Comparison of ENCODE assay signal across 22 mouse cellular contexts in genomic region chr14:120393441-120393840, GRCm38 (mm10).
"Had no signal": no experiment of that assay in that cellular context is flagged by ENCODE, and none has a peak within 500 bp of the region (broad histone marks: within the 10 kb centered on the region; RNA-seq: fewer than 3 reads in every experiment).

No protein-coding gene starts in this region.

- H3K4me3 ChIP-seq: hindbrain, embryonic 13.5 days; hindbrain, embryonic 15.5 days; kidney, embryonic 15.5 days; limb, embryonic 13.5 days; limb, embryonic 15.5 days; liver, embryonic 12.5 days had no signal

- H3K4me2 ChIP-seq: heart, embryonic 11.5 days; hindbrain, embryonic 13.5 days; hindbrain, embryonic 15.5 days; kidney, embryonic 15.5 days; limb, embryonic 13.5 days; limb, embryonic 15.5 days; liver, embryonic 12.5 days had no signal

- ATAC-seq: forebrain, postnatal 0 days; hindbrain, postnatal 0 days; intestine, embryonic 16.5 days; liver, embryonic 12.5 days had no signal

- H3K36me3 ChIP-seq: hindbrain, embryonic 15.5 days had no signal

- DNase-seq: forebrain, postnatal 0 days; gastrocnemius, postnatal 14 days; gastrocnemius, postnatal 36 days; kidney, adult 11 months; kidney, adult 2 months; kidney, adult 9 months; kidney, postnatal 14 days; kidney, postnatal 36 days; layer of hippocampus, adult 9-11 months; layer of hippocampus, postnatal 36 days; left cerebral cortex, postnatal 4 days had no signal

- H3K27me3 ChIP-seq: hindbrain, embryonic 13.5 days; hindbrain, embryonic 15.5 days; kidney, embryonic 15.5 days; limb, embryonic 13.5 days; limb, embryonic 15.5 days; liver, embryonic 12.5 days had no signal

- H3K27ac ChIP-seq: hindbrain, embryonic 13.5 days; hindbrain, embryonic 15.5 days; hindbrain, postnatal 0 days; kidney, embryonic 15.5 days; kidney, postnatal 0 days; limb, embryonic 13.5 days; limb, embryonic 15.5 days; liver, embryonic 12.5 days; liver, embryonic 14.5 days had no signal

- H3K9ac ChIP-seq: forebrain, postnatal 0 days; hindbrain, embryonic 13.5 days; hindbrain, embryonic 15.5 days; kidney, embryonic 15.5 days; limb, embryonic 13.5 days; limb, embryonic 15.5 days; liver, embryonic 12.5 days; liver, embryonic 14.5 days had no signal

- H3K9me3 ChIP-seq: hindbrain, embryonic 13.5 days; hindbrain, embryonic 15.5 days; kidney, embryonic 15.5 days; limb, embryonic 13.5 days; limb, embryonic 15.5 days had no signal
